Mouse (Mus musculus): ENCODE measurements around the gene Icosl. TPM values are rescaled to one million over a fixed set of nuclear protein-coding genes. Genes with fewer than 3 reads are reported as not detected.
"Not testable (repeated sequence)": the region's sequence is repeated elsewhere in the genome, so short reads cannot be mapped to it uniquely, and the experiment has no call there.

Gene Icosl
- polyA plus RNA-seq (2015; fragmentation: Nextera tagmentation; extraction: Ambion mirVana): 8.4 and 8.5 TPM in 2 replicates

- peaks cover 8% of the 10 kb centered on the region; the same call in 1 of the 2 replicates for H3K27me3 ChIP-seq
- no peaks in the 10 kb centered on the region for H3K36me3 ChIP-seq
- peak; percentile 92 for ATAC-seq (ENCODE audit: borderline replicate concordance, extremely low read depth, low FRiP score, low TSS enrichment)
- peak within 1 kb of the TSS; percentile 35; the same call in 1 of the 2 replicates for H3K27ac ChIP-seq
- under 1% methylated on average over 66 of the region's 66 CpGs for WGBS
- peak within 1 kb of the TSS; percentile 56 for H3K9ac ChIP-seq
- H3K9me3 ChIP-seq: no peaks in the 10 kb centered on the region
- H3K4me1 ChIP-seq: peaks cover 11% of the 10 kb centered on the region; the same call in 1 of the 2 replicates
- H3K4me3 ChIP-seq: peak within 1 kb of the TSS; percentile 66
- peak within 1 kb of the TSS; percentile 96 for H3K4me2 ChIP-seq
Observed at GRCm38 (mm10) chr10:78069101-78070011, at the start of gene Icosl. Gene Icosl, plus strand, starts transcription at chr10:78069302.

GRCm38 (mm10) chr10:78019984-78020383 lies 49.1 kb upstream of the Icosl start:
- 95% methylated on average over 7 of the region's 11 CpGs for WGBS
- H3K27ac ChIP-seq; H3K4me2 ChIP-seq; H3K4me3 ChIP-seq; H3K27me3 ChIP-seq; H3K4me1 ChIP-seq; H3K9ac ChIP-seq; ATAC-seq (ENCODE audit: borderline replicate concordance, extremely low read depth, low FRiP score, low TSS enrichment); H3K9me3 ChIP-seq; H3K36me3 ChIP-seq: not testable (repeated sequence)

GRCm38 (mm10) chr10:78025453-78025852 lies 43.6 kb upstream of the Icosl start:
- 70% methylated on average over 6 of the region's 8 CpGs for WGBS
- H3K27me3 ChIP-seq; H3K4me2 ChIP-seq; H3K36me3 ChIP-seq; H3K9ac ChIP-seq; H3K4me1 ChIP-seq; H3K27ac ChIP-seq; H3K4me3 ChIP-seq; H3K9me3 ChIP-seq; ATAC-seq (ENCODE audit: borderline replicate concordance, extremely low read depth, low FRiP score, low TSS enrichment): not testable (repeated sequence)

GRCm38 (mm10) chr10:78028129-78028528 lies 41.0 kb upstream of the Icosl start:
- no peak overlapping the region for H3K4me2 ChIP-seq
- H3K36me3 ChIP-seq: no peaks in the 10 kb centered on the region
- H3K27ac ChIP-seq: no peak overlapping the region
- no peaks in the 10 kb centered on the region for H3K9me3 ChIP-seq
- ATAC-seq (ENCODE audit: borderline replicate concordance, extremely low read depth, low FRiP score, low TSS enrichment): peak; percentile 59; the same call in 1 of the 2 replicates
- no peaks in the 10 kb centered on the region for H3K4me1 ChIP-seq
- WGBS: 4% methylated on average over 5 of the region's 5 CpGs
- no peak overlapping the region for H3K4me3 ChIP-seq
- no peak overlapping the region for H3K9ac ChIP-seq
- H3K27me3 ChIP-seq: no peaks in the 10 kb centered on the region

- no peaks in the 10 kb centered on the region for H3K27me3 ChIP-seq
- no peak overlapping the region for H3K27ac ChIP-seq
- no peaks in the 10 kb centered on the region for H3K9me3 ChIP-seq
- H3K4me2 ChIP-seq: no peak overlapping the region
- no peak overlapping the region for H3K9ac ChIP-seq
- ATAC-seq (ENCODE audit: borderline replicate concordance, extremely low read depth, low FRiP score, low TSS enrichment): no peak
- no peak overlapping the region for H3K4me3 ChIP-seq
- no peaks in the 10 kb centered on the region for H3K4me1 ChIP-seq
- 88% methylated on average over 1 of the region's 1 CpGs for WGBS
- H3K36me3 ChIP-seq: no peaks in the 10 kb centered on the region
Observed at GRCm38 (mm10) chr10:78029080-78029479, 40.0 kb upstream of the Icosl start.

- Histone ChIP-seq H3K9ac (no peak overlapping the region), H3K4me2 (no peak overlapping the region), H3K36me3 (no peaks in the 10 kb centered on the region), H3K27ac (no peak overlapping the region), H3K9me3 (no peaks in the 10 kb centered on the region), H3K4me1 (no peaks in the 10 kb centered on the region), H3K27me3 (no peaks in the 10 kb centered on the region), H3K4me3 (no peak overlapping the region)
- no peak for ATAC-seq (ENCODE audit: borderline replicate concordance, extremely low read depth, low FRiP score, low TSS enrichment)
- WGBS: 78% methylated on average over 2 of the region's 2 CpGs
Observed at GRCm38 (mm10) chr10:78031987-78032386, 37.1 kb upstream of the Icosl start.

GRCm38 (mm10) chr10:78037139-78037538 lies 32.0 kb upstream of the Icosl start:
- WGBS: 83% methylated on average over 4 of the region's 4 CpGs
- no peaks in the 10 kb centered on the region for H3K27me3 ChIP-seq

GRCm38 (mm10) chr10:78041647-78042046 lies 27.5 kb upstream of the Icosl start, which contains the start of gene Dnmt3l:
Gene Dnmt3l, plus strand, starts transcription at chr10:78041947.
- H3K4me1 ChIP-seq: peaks cover 7% of the 10 kb centered on the region; the same call in 1 of the 2 replicates
- H3K4me3 ChIP-seq: no peak within 1 kb of the TSS
- H3K27ac ChIP-seq: no peak within 1 kb of the TSS
- no peaks in the 10 kb centered on the region for H3K9me3 ChIP-seq
- 79% methylated on average over 5 of the region's 5 CpGs for WGBS
- no peaks in the 10 kb centered on the region for H3K27me3 ChIP-seq
- H3K36me3 ChIP-seq: no peaks in the 10 kb centered on the region
- H3K4me2 ChIP-seq: no peak within 1 kb of the TSS
- ATAC-seq (ENCODE audit: borderline replicate concordance, extremely low read depth, low FRiP score, low TSS enrichment): no peak
- H3K9ac ChIP-seq: no peak within 1 kb of the TSS

More at GRCm38 (mm10) chr10:78037139-78037538, 32.0 kb upstream of the Icosl start:
- H3K36me3 ChIP-seq: no peaks in the 10 kb centered on the region
- ATAC-seq (ENCODE audit: borderline replicate concordance, extremely low read depth, low FRiP score, low TSS enrichment): no peak
- H3K9ac ChIP-seq: no peak overlapping the region
- H3K9me3 ChIP-seq: no peaks in the 10 kb centered on the region
- H3K4me1 ChIP-seq: no peaks in the 10 kb centered on the region
- H3K27ac ChIP-seq: no peak overlapping the region
- H3K4me2 ChIP-seq: no peak overlapping the region
- H3K4me3 ChIP-seq: no peak overlapping the region

GRCm38 (mm10) chr10:78042096-78042495 lies 27.0 kb upstream of the Icosl start:
- Histone ChIP-seq H3K9ac (no peak overlapping the region), H3K9me3 (no peaks in the 10 kb centered on the region), H3K36me3 (no peaks in the 10 kb centered on the region), H3K4me1 (peaks cover 7% of the 10 kb centered on the region; the same call in 1 of the 2 replicates), H3K4me2 (no peak overlapping the region), H3K27me3 (no peaks in the 10 kb centered on the region), H3K27ac (no peak overlapping the region), H3K4me3 (no peak overlapping the region)
- no peak for ATAC-seq (ENCODE audit: borderline replicate concordance, extremely low read depth, low FRiP score, low TSS enrichment)
- 65% methylated on average over 7 of the region's 7 CpGs for WGBS

GRCm38 (mm10) chr10:78042697-78043405 lies 26.3 kb upstream of the Icosl start:
- Histone ChIP-seq H3K9me3 (no peaks in the 10 kb centered on the region), H3K9ac (no peak overlapping the region), H3K4me2 (peak overlapping the region; percentile 50), H3K27ac (no peak overlapping the region), H3K4me3 (peak overlapping the region; percentile 23), H3K27me3 (no peaks in the 10 kb centered on the region), H3K4me1 (peaks cover 7% of the 10 kb centered on the region; the same call in 1 of the 2 replicates), H3K36me3 (no peaks in the 10 kb centered on the region)
- ATAC-seq (ENCODE audit: borderline replicate concordance, extremely low read depth, low FRiP score, low TSS enrichment): peak; percentile 44; the same call in 1 of the 2 replicates
- WGBS: 54% methylated on average over 14 of the region's 14 CpGs

GRCm38 (mm10) chr10:78043406-78043836 lies 25.7 kb upstream of the Icosl start, which contains the start of gene Aire:
Gene Aire, minus strand, starts transcription at chr10:78043610.
- peak; percentile 43; the same call in 1 of the 2 replicates for ATAC-seq (ENCODE audit: borderline replicate concordance, extremely low read depth, low FRiP score, low TSS enrichment)
- Histone ChIP-seq H3K36me3 (no peaks in the 10 kb centered on the region), H3K4me1 (peaks cover 7% of the 10 kb centered on the region; the same call in 1 of the 2 replicates), H3K27ac (no peak within 1 kb of the TSS), H3K27me3 (no peaks in the 10 kb centered on the region), H3K9me3 (no peaks in the 10 kb centered on the region), H3K4me2 (peak within 1 kb of the TSS; percentile 50), H3K4me3 (peak within 1 kb of the TSS; percentile 23), H3K9ac (peak within 1 kb of the TSS; percentile 23)
- WGBS: 1% methylated on average over 27 of the region's 27 CpGs
